Mouse (Mus musculus) thymus, adult 2 months (tissue): ENCODE results near the gene Olfr704.

ENCODE experiments used
- CTCF ChIP-seq: fragments of 200-500 bp; IDR thresholded peaks from 2 replicates; pipeline ENCODE4 v1.5.1; 2012; ENCODE audit warnings: mild to moderate bottlenecking, control low read depth, low read length, moderate library complexity, borderline replicate concordance; ENCODE audit not compliant: control insufficient read depth, poor library complexity, insufficient read depth; ENCODE audit errors: extremely low read depth
- POLR2A ChIP-seq: fragments of 200-500 bp; IDR thresholded peaks from 2 replicates; pipeline ENCODE4 v1.6.1; 2012; ENCODE audit warnings: mild to moderate bottlenecking, low read length, control low read depth, moderate library complexity; ENCODE audit not compliant: control insufficient read depth, poor library complexity, insufficient read depth; ENCODE audit errors: extremely low read depth

DNA sequence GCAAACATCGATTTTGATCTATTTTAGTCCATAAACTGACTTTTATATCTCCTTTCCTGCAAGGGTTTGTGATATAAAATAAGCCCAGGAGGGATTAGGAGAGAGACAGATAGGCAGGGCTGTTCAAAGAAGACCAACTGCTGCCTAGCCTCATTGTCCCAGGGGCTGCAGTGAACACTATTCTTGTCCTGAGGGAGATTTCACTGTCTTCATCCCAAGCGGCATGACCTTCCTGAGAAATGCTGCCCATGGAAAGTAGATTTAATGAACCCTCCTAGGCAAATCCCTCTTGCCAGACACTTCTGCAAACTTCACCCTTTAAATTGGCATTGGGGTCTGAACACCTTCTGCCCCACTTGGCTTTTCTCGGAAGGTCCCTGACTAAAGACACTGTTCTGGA is 13.8 kb downstream of the Olfr704 start, which contains the start of gene Olfr705:
- no peak for TF ChIP-seq CTCF
- TF ChIP-seq POLR2A, result no peak
